ENCODE assay signal across 19 mouse cellular contexts in the genomic region with DNA sequence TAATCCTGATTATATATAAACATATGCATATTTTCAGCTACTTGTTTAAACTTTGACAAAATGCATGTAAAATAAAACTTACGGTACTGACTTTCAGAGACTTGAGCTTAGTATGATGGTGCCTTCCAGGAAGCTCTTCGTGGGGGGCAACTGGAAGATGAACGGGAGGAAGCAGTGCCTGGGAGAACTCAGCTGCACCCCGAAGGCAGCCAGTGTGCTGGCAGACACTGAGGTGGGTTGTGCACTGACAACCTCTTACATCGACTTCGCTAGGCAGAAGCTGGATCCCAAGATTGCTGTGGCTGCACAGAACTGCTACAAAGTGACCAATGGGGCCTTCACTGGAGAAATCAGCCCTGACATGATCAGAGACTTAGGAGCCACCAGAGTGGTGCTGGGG.
DNase-seq lines count a peak whose midpoint lies in the region; ATAC-seq and TF ChIP-seq lines count a peak whose summit lies in the region.
"Had no signal": no experiment of that assay in that cellular context is flagged by ENCODE, and none has a peak within 500 bp of the region (broad histone marks: within the 10 kb centered on the region; RNA-seq: fewer than 3 reads in every experiment).

No protein-coding gene starts in this region.

- peak; percentile 81 for ATAC-seq in lung, embryonic 14.5 days (ENCODE audit: insufficient read depth)
- ATAC-seq in stomach, embryonic 15.5 days (ENCODE audit: insufficient read depth, low FRiP score, low read depth): no peak
- ATAC-seq in stomach, postnatal 0 days (ENCODE audit: low FRiP score, low TSS enrichment): no peak
- ATAC-seq: activated CD4-positive, CD25-positive, alpha-beta regulatory T cell, adult 4 months; forebrain, embryonic 14.5 days; Patski had no signal

- DNase-seq in lung, embryonic 14.5 days: peak; percentile 77
- no peak for DNase-seq in lung, adult 18-20 months
- DNase-seq in stomach, postnatal 0 days (ENCODE audit: low spot score): no peak
- no peak for DNase-seq in thymus, postnatal 36 days
- DNase-seq: cerebellum, adult 11 months; cerebellum, adult 8-10 months; cerebellum, postnatal 14 days; embryo, embryonic 11 days had no signal

- H3K9me3 ChIP-seq in lung, embryonic 14.5 days (ENCODE audit: low read depth, low read length): no peaks in the 10 kb centered on the region
- no peaks in the 10 kb centered on the region for H3K9me3 ChIP-seq in stomach, embryonic 15.5 days
- no peaks in the 10 kb centered on the region for H3K9me3 ChIP-seq in stomach, postnatal 0 days (ENCODE audit: control insufficient read depth, low read length)
- H3K9me3 ChIP-seq: embryonic facial prominence, embryonic 15.5 days; forebrain, embryonic 10.5 days; heart, embryonic 12.5 days; hindbrain, embryonic 15.5 days had no signal

- no peaks in the 10 kb centered on the region for H3K36me3 ChIP-seq in lung, embryonic 14.5 days (ENCODE audit: insufficient read depth)
- H3K36me3 ChIP-seq in stomach, embryonic 15.5 days: no peaks in the 10 kb centered on the region
- no peaks in the 10 kb centered on the region for H3K36me3 ChIP-seq in stomach, postnatal 0 days (ENCODE audit: control insufficient read depth, insufficient read depth, low read length)
- no peaks in the 10 kb centered on the region for H3K36me3 ChIP-seq in macrophage (ENCODE audit: inconsistent target)
- H3K36me3 ChIP-seq: embryonic facial prominence, embryonic 15.5 days; forebrain, embryonic 10.5 days; heart, embryonic 12.5 days; hindbrain, embryonic 15.5 days had no signal

- no peak overlapping the region for H3K9ac ChIP-seq in lung, embryonic 14.5 days
- H3K9ac ChIP-seq in stomach, embryonic 15.5 days: no peak overlapping the region
- H3K9ac ChIP-seq in stomach, postnatal 0 days (ENCODE audit: low read length): no peak overlapping the region
- H3K9ac ChIP-seq: embryonic facial prominence, embryonic 15.5 days; heart, embryonic 12.5 days; hindbrain, embryonic 15.5 days had no signal

- 59% methylated on average over 6 of the region's 6 CpGs for WGBS in lung, embryonic 14.5 days
- 62% methylated on average over 6 of the region's 6 CpGs for WGBS in stomach, embryonic 15.5 days
- 63% methylated on average over 6 of the region's 6 CpGs for WGBS in stomach, postnatal 0 days
- WGBS in macrophage (ENCODE audit: missing documents): 66% methylated on average over 6 of the region's 6 CpGs

- H3K27ac ChIP-seq in lung, embryonic 14.5 days (ENCODE audit: low read depth): peak overlapping the region; percentile 55
- peak overlapping the region; percentile 44; the same call in 1 of the 2 replicates for H3K27ac ChIP-seq in stomach, embryonic 15.5 days
- H3K27ac ChIP-seq in stomach, postnatal 0 days (replicated peaks): no peak overlapping the region
- H3K27ac ChIP-seq in macrophage: peak overlapping the region; percentile 97
- H3K27ac ChIP-seq: embryonic facial prominence, embryonic 15.5 days; forebrain, embryonic 10.5 days; hindbrain, embryonic 15.5 days had no signal

- no peak for TF ChIP-seq EP300 in stomach, postnatal 0 days (optimal IDR thresholded peaks at IDR 0.05)

- no peak overlapping the region for H3K4me2 ChIP-seq in lung, embryonic 14.5 days
- H3K4me2 ChIP-seq in stomach, embryonic 15.5 days: no peak overlapping the region
- no peak overlapping the region for H3K4me2 ChIP-seq in stomach, postnatal 0 days (replicated peaks; ENCODE audit: low read depth)
- H3K4me2 ChIP-seq: embryonic facial prominence, embryonic 15.5 days; heart, embryonic 12.5 days; hindbrain, embryonic 15.5 days had no signal

- no peaks in the 10 kb centered on the region for H3K27me3 ChIP-seq in lung, embryonic 14.5 days (ENCODE audit: insufficient read depth, low read length)
- H3K27me3 ChIP-seq in stomach, embryonic 15.5 days (replicated peaks): no peaks in the 10 kb centered on the region
- H3K27me3 ChIP-seq in stomach, postnatal 0 days (ENCODE audit: control insufficient read depth, insufficient read depth, low read length): no peaks in the 10 kb centered on the region
- H3K27me3 ChIP-seq: CH12.LX; embryonic facial prominence, embryonic 15.5 days; hindbrain, embryonic 15.5 days had no signal

- no peaks in the 10 kb centered on the region for H3K79me2 ChIP-seq in macrophage (ENCODE audit: inconsistent target)

- peaks cover 9% of the 10 kb centered on the region; the same call in 1 of the 2 replicates for H3K4me1 ChIP-seq in lung, embryonic 14.5 days (ENCODE audit: insufficient read depth)
- peaks cover 8% of the 10 kb centered on the region for H3K4me1 ChIP-seq in stomach, embryonic 15.5 days
- H3K4me1 ChIP-seq in stomach, postnatal 0 days (replicated peaks; ENCODE audit: control insufficient read depth, insufficient read depth): no peaks in the 10 kb centered on the region
- H3K4me1 ChIP-seq: embryonic facial prominence, embryonic 15.5 days; forebrain, embryonic 10.5 days; hindbrain, embryonic 15.5 days had no signal

- TF ChIP-seq CTCF in lung, embryonic 14.5 days (IDR thresholded peaks at IDR 0.05; ENCODE audit: low read depth): no peak
- no peak for TF ChIP-seq CTCF in stomach, postnatal 0 days (IDR thresholded peaks at IDR 0.05; ENCODE audit: low read depth)

- H3K4me3 ChIP-seq in lung, embryonic 14.5 days (ENCODE audit: low read depth, low read length): no peak overlapping the region
- H3K4me3 ChIP-seq in stomach, embryonic 15.5 days (replicated peaks): no peak overlapping the region
- no peak overlapping the region for H3K4me3 ChIP-seq in stomach, postnatal 0 days (ENCODE audit: low read depth, low read length)
- H3K4me3 ChIP-seq in macrophage (ENCODE audit: inconsistent target): no peak overlapping the region
- H3K4me3 ChIP-seq: embryonic facial prominence, embryonic 15.5 days; erythroblast, embryonic 14.5 days; forebrain, embryonic 10.5 days; heart, embryonic 12.5 days; hindbrain, embryonic 15.5 days had no signal
